Mouse (Mus musculus): ENCODE data around the gene Fam89b. TPM values are rescaled to one million over a fixed set of nuclear protein-coding genes. Genes with fewer than 3 reads are reported as not detected.

Gene Fam89b
- polyA plus RNA-seq, 1 experiment from 2014 or later = 170 TPM

DNA sequence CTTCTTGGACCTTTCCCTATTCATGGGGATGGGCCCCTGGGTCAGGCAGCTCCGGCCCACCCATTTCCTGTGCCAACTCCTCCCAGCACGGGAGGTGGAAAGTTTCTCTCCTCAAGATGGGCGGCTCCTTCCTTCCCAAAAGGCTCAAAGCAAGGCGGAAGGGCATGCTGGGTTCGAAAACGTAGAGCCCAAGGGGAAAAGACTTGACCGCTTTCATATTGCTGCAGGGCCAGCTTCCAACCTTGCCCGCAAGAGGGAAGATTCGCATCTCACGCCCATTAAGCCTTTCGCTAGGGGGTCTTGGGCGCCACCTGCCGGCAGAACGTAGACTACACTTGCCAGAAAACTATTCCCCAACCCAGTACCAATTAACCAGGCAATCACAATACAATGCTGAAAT is 1.8 kb downstream of the Fam89b start:
- Histone ChIP-seq H3K36me3 (ENCODE audit: control insufficient read depth, insufficient read depth) (no peaks in the 10 kb centered on the region; the same call in none of the 2 replicates), H3K9me3 (ENCODE audit: control insufficient read depth, low read length) (no peaks in the 10 kb centered on the region), H3K9ac (replicated peaks; ENCODE audit: low read depth, low read length) (peak overlapping the region; percentile 99), H3K4me3 (replicated peaks; ENCODE audit: low read length) (peak overlapping the region; percentile 86), H3K27me3 (replicated peaks; ENCODE audit: control insufficient read depth, insufficient read depth, low read length) (no peaks in the 10 kb centered on the region), H3K4me1 (replicated peaks; ENCODE audit: control insufficient read depth, insufficient read depth, low read length) (peaks cover 60% of the 10 kb centered on the region), H3K27ac (ENCODE audit: low read length) (peak overlapping the region; percentile 91; the same call in 1 of the 2 replicates), H3K4me2 (ENCODE audit: low read length) (peak overlapping the region; percentile 100)
- ATAC-seq = no peak
- WGBS = 4% methylated on average over 14 of the region's 14 CpGs

DNA sequence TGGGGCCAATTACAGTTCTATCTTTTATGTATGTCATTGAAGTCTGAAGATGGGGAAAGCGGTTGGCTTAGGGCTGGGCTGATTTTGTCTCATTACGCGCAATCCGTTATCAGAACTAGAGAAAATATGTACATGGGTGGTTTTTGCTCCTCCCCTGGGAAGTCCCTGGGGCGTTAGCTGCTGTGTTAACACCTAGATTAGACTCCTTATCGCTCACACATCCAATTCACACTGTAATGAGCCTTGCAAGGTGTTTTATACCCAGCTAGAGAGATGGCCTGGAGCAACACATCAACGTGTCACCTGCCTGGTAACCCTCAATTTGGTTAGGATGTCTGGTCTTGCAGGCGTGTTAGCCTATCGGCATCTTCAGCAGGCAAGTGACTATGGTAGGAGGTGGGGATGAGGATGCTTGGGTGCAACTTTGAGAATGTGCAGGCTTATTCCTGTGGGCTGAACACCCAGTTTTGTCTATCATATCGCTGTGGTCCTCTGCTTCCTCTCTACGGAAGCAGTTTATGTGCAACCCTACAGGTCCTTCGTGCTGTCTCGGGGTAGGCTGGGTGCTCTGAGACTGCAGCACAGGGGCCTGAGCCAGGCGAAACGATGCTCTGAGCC is 2.4 kb downstream of the Fam89b start:
- no peaks in the 10 kb centered on the region for H3K9me3 ChIP-seq (ENCODE audit: control insufficient read depth, low read length)
- H3K9ac ChIP-seq (replicated peaks; ENCODE audit: low read depth, low read length) = peak overlapping the region; percentile 62
- ATAC-seq = no peak
- H3K4me3 ChIP-seq (replicated peaks; ENCODE audit: low read length) = peak overlapping the region; percentile 86
- peaks cover 5% of the 10 kb centered on the region for H3K36me3 ChIP-seq (ENCODE audit: control insufficient read depth, insufficient read depth)
- no peak overlapping the region for H3K27ac ChIP-seq (ENCODE audit: low read length)
- peak overlapping the region; percentile 100 for H3K4me2 ChIP-seq (ENCODE audit: low read length)
- peaks cover 60% of the 10 kb centered on the region for H3K4me1 ChIP-seq (replicated peaks; ENCODE audit: control insufficient read depth, insufficient read depth, low read length)
- H3K27me3 ChIP-seq (replicated peaks; ENCODE audit: control insufficient read depth, insufficient read depth, low read length) = no peaks in the 10 kb centered on the region
- 78% methylated on average over 15 of the region's 15 CpGs for WGBS

DNA sequence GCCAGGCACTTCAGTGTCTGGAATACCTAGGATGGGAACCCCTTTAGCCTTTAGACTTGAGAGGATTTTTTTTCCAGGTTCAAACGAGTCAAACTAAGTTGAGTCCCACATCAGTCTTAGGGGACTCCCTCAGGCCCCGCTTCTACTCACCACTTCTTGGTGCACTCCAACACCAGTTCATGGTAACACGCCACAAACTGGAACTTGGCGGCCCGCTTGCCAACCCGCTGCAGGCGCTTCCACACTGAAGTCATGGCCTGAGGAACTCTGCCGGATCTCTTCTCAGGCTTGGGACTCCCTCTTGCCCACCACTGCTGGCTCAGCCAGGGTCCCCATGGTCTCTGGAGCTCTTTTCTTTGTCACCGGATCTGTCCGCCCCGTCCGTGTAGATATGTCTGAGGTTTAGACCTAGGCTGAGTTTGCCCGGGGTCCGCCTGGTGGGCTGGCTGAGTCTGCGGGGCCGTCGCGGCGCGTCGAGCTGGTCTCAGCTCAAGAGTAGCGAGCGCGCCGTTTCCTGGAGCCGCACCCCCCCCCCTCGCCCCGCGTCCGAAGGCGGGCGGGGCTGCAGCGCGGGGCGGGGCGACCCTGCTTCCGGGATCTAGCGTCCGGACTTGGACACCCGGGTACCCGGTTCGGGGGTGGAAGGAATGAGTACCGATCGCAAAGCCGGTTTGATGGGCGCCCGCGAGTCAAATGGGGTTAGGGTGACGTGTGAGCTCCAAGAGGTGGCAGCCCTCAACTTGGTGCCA is 3.5 kb downstream of the Fam89b start, which contains the start of gene Ehbp1l1:
Ehbp1l1 (minus strand) TSS at position 551 of the 749 bp plus-strand sequence.
- WGBS = 13% methylated on average over 49 of the region's 49 CpGs
- H3K4me1 ChIP-seq (replicated peaks; ENCODE audit: control insufficient read depth, insufficient read depth, low read length) = peaks cover 53% of the 10 kb centered on the region
- no peak for ATAC-seq
- no peaks in the 10 kb centered on the region for H3K27me3 ChIP-seq (replicated peaks; ENCODE audit: control insufficient read depth, insufficient read depth, low read length)
- H3K36me3 ChIP-seq (ENCODE audit: control insufficient read depth, insufficient read depth) = peaks cover 12% of the 10 kb centered on the region
- H3K4me3 ChIP-seq (replicated peaks; ENCODE audit: low read length) = peak within 1 kb of the TSS; percentile 86
- no peak within 1 kb of the TSS for H3K27ac ChIP-seq (ENCODE audit: low read length)
- peak within 1 kb of the TSS; percentile 100 for H3K4me2 ChIP-seq (ENCODE audit: low read length)
- H3K9ac ChIP-seq (replicated peaks; ENCODE audit: low read depth, low read length) = peak within 1 kb of the TSS; percentile 62
- H3K9me3 ChIP-seq (ENCODE audit: control insufficient read depth, low read length) = no peaks in the 10 kb centered on the region

- Histone ChIP-seq H3K27me3 (replicated peaks; ENCODE audit: control insufficient read depth, insufficient read depth, low read length) (no peaks in the 10 kb centered on the region), H3K36me3 (ENCODE audit: control insufficient read depth, insufficient read depth) (peaks cover 19% of the 10 kb centered on the region), H3K9me3 (ENCODE audit: control insufficient read depth, low read length) (no peaks in the 10 kb centered on the region), H3K9ac (replicated peaks; ENCODE audit: low read depth, low read length) (no peak overlapping the region), H3K27ac (ENCODE audit: low read length) (no peak overlapping the region), H3K4me3 (replicated peaks; ENCODE audit: low read length) (no peak overlapping the region), H3K4me2 (ENCODE audit: low read length) (peak overlapping the region; percentile 100), H3K4me1 (replicated peaks; ENCODE audit: control insufficient read depth, insufficient read depth, low read length) (peaks cover 46% of the 10 kb centered on the region)
- ATAC-seq = no peak
- WGBS = 83% methylated on average over 12 of the region's 12 CpGs
These were observed 4.3 kb downstream of the Fam89b start for GRCm38 (mm10) chr19:5725029-5725707.

- Histone ChIP-seq H3K27ac (ENCODE audit: low read length) (no peak overlapping the region), H3K36me3 (ENCODE audit: control insufficient read depth, insufficient read depth) (peaks cover 26% of the 10 kb centered on the region), H3K27me3 (replicated peaks; ENCODE audit: control insufficient read depth, insufficient read depth, low read length) (no peaks in the 10 kb centered on the region), H3K4me1 (replicated peaks; ENCODE audit: control insufficient read depth, insufficient read depth, low read length) (peaks cover 39% of the 10 kb centered on the region), H3K9me3 (ENCODE audit: control insufficient read depth, low read length) (no peaks in the 10 kb centered on the region), H3K4me2 (ENCODE audit: low read length) (no peak overlapping the region), H3K4me3 (replicated peaks; ENCODE audit: low read length) (no peak overlapping the region), H3K9ac (replicated peaks; ENCODE audit: low read depth, low read length) (no peak overlapping the region)
- ATAC-seq = no peak
- WGBS = 83% methylated on average over 7 of the region's 7 CpGs
These were observed 4.9 kb downstream of the Fam89b start for GRCm38 (mm10) chr19:5724549-5724941.

GRCm38 (mm10) chr19:5723934-5724548 is 5.4 kb downstream of the Fam89b start:
- Histone ChIP-seq H3K27ac (ENCODE audit: low read length) (no peak overlapping the region), H3K4me1 (replicated peaks; ENCODE audit: control insufficient read depth, insufficient read depth, low read length) (peaks cover 39% of the 10 kb centered on the region), H3K27me3 (replicated peaks; ENCODE audit: control insufficient read depth, insufficient read depth, low read length) (no peaks in the 10 kb centered on the region), H3K4me2 (ENCODE audit: low read length) (no peak overlapping the region), H3K9ac (replicated peaks; ENCODE audit: low read depth, low read length) (no peak overlapping the region), H3K9me3 (ENCODE audit: control insufficient read depth, low read length) (no peaks in the 10 kb centered on the region), H3K4me3 (replicated peaks; ENCODE audit: low read length) (no peak overlapping the region), H3K36me3 (ENCODE audit: control insufficient read depth, insufficient read depth) (peaks cover 27% of the 10 kb centered on the region)
- WGBS = 67% methylated on average over 4 of the region's 4 CpGs
- ATAC-seq = no peak

GRCm38 (mm10) chr19:5722848-5723425 is 6.5 kb downstream of the Fam89b start:
- no peaks in the 10 kb centered on the region for H3K9me3 ChIP-seq (ENCODE audit: control insufficient read depth, low read length)
- WGBS = 89% methylated on average over 7 of the region's 7 CpGs
- H3K4me2 ChIP-seq (ENCODE audit: low read length) = no peak overlapping the region
- no peak overlapping the region for H3K4me3 ChIP-seq (replicated peaks; ENCODE audit: low read length)
- no peak overlapping the region for H3K9ac ChIP-seq (replicated peaks; ENCODE audit: low read depth, low read length)
- peaks cover 32% of the 10 kb centered on the region for H3K4me1 ChIP-seq (replicated peaks; ENCODE audit: control insufficient read depth, insufficient read depth, low read length)
- no peaks in the 10 kb centered on the region for H3K27me3 ChIP-seq (replicated peaks; ENCODE audit: control insufficient read depth, insufficient read depth, low read length)
- H3K27ac ChIP-seq (ENCODE audit: low read length) = no peak overlapping the region
- H3K36me3 ChIP-seq (ENCODE audit: control insufficient read depth, insufficient read depth) = peaks cover 30% of the 10 kb centered on the region
- no peak for ATAC-seq

- H3K36me3 ChIP-seq (ENCODE audit: control insufficient read depth, insufficient read depth) = peaks cover 30% of the 10 kb centered on the region
- H3K4me1 ChIP-seq (replicated peaks; ENCODE audit: control insufficient read depth, insufficient read depth, low read length) = peaks cover 28% of the 10 kb centered on the region
- H3K4me2 ChIP-seq (ENCODE audit: low read length) = no peak overlapping the region
- WGBS = 94% methylated on average over 6 of the region's 6 CpGs
- H3K27me3 ChIP-seq (replicated peaks; ENCODE audit: control insufficient read depth, insufficient read depth, low read length) = no peaks in the 10 kb centered on the region
- no peak for ATAC-seq
- H3K9ac ChIP-seq (replicated peaks; ENCODE audit: low read depth, low read length) = no peak overlapping the region
- H3K9me3 ChIP-seq (ENCODE audit: control insufficient read depth, low read length) = no peaks in the 10 kb centered on the region
- no peak overlapping the region for H3K4me3 ChIP-seq (replicated peaks; ENCODE audit: low read length)
- no peak overlapping the region for H3K27ac ChIP-seq (ENCODE audit: low read length)
These were observed 8.2 kb downstream of the Fam89b start for GRCm38 (mm10) chr19:5721233-5721632.
